Mouse (Mus musculus): Measurements from ENCODE around the gene Cd9.

The Cd9 gene

GRCm38 (mm10) chr6:125436753-125437152 is 57.8 kb downstream of the Cd9 start:
- no peak for TF ChIP-seq GATA4 (IDR thresholded peaks at IDR 0.05; ENCODE audit: insufficient replicate concordance, low read length)

- TF ChIP-seq GATA4 (IDR thresholded peaks at IDR 0.05; ENCODE audit: insufficient replicate concordance, low read length), result no peak
Observed at GRCm38 (mm10) chr6:125434735-125435518, 59.7 kb downstream of the Cd9 start.

DNA sequence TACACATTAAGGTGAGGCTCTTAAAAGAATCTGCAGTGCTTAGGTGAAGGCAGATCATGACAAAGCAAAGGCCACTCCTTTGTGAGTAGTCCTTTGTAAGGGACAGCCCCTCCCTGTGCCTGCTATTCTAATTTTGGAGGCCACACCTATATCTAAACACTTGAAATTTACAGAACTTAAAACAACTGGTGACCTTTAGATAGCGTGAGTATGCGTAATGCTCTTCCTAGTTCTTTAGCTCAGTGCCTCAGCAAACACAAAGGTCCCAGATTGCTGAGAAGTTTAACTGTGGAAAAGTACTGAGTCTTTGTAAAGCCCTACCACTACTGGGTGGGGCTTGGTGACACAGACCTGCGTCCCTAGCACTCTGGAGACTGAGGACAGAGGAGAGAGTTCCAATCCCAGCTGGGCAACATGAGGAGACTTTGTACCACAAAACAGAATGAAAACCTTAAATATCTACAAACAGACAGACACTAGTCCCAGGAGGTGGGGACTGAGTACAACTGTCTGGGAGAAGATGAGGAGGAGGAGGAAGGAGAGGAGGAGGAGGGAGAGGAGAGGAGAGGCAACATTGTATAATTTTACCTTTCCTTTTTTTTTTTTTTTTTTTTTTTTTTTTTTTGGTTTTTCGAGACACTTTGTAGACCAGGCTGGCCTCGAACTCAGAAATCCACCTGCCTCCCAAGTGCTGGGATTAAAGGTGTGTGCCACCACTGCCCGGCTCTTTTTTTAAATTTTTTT is 60.7 kb downstream of the Cd9 start:
- no peak for TF ChIP-seq GATA4 (IDR thresholded peaks at IDR 0.05; ENCODE audit: insufficient replicate concordance, low read length)

DNA sequence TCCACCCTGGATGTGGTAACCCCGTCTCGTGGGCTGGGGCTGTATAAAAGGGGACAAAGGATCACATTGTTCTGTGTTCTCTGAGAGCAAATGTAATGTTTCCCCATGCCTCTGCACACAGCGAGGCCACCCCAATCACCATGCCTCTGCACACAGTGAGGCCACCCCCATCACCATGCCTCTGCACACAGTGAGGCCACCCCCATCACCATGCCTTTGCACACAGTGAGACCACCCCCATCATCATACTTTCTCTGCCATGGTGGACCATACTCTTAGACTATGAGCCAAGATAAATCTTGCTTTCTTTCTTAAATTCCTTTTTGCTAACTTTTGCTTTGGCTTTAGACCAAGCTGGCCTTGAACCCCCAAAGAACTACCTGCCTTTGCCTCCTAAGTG is 61.3 kb downstream of the Cd9 start:
- TF ChIP-seq GATA4 (IDR thresholded peaks at IDR 0.05; ENCODE audit: insufficient replicate concordance, low read length), result no peak

GRCm38 (mm10) chr6:125432522-125432921 is 62.1 kb downstream of the Cd9 start:
- TF ChIP-seq GATA4 (IDR thresholded peaks at IDR 0.05; ENCODE audit: insufficient replicate concordance, low read length), result no peak

- no peak for TF ChIP-seq GATA4 (IDR thresholded peaks at IDR 0.05; ENCODE audit: insufficient replicate concordance, low read length)
Observed at GRCm38 (mm10) chr6:125430982-125431381, 63.6 kb downstream of the Cd9 start.

DNA sequence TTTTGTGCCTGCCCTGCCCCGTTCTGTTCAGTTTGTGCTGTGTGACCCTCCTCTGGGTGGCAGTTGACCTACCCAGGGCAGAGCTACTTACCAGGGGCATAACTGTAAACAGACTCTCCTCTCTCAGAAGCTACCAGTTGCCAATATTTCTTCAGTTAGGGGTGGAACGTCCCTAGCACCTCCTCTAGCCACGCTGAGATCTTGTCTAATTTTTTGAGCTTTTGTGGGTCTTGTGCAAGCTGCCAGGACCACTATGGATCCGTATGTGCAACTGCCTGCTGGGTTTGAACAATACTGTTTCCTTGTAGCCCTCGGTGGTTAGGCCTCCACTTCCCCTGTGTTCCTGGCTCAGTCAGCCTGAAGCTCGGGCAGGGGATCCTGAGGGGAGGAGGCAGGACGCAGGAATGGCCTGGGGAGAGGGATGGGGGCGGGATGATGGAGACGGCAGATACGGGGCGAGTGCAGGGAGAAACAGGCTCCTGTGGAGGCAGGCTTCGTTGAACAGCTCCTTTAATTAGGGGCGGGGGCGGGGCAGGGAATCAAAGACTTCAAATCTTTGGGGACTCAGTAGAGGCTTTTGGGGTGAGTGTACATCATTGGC is 64.1 kb downstream of the Cd9 start:
- TF ChIP-seq GATA4 (IDR thresholded peaks at IDR 0.05; ENCODE audit: insufficient replicate concordance, low read length), result no peak

GRCm38 (mm10) chr6:125429741-125430140 is 64.8 kb downstream of the Cd9 start:
- TF ChIP-seq GATA4 (IDR thresholded peaks at IDR 0.05; ENCODE audit: insufficient replicate concordance, low read length), result no peak

DNA sequence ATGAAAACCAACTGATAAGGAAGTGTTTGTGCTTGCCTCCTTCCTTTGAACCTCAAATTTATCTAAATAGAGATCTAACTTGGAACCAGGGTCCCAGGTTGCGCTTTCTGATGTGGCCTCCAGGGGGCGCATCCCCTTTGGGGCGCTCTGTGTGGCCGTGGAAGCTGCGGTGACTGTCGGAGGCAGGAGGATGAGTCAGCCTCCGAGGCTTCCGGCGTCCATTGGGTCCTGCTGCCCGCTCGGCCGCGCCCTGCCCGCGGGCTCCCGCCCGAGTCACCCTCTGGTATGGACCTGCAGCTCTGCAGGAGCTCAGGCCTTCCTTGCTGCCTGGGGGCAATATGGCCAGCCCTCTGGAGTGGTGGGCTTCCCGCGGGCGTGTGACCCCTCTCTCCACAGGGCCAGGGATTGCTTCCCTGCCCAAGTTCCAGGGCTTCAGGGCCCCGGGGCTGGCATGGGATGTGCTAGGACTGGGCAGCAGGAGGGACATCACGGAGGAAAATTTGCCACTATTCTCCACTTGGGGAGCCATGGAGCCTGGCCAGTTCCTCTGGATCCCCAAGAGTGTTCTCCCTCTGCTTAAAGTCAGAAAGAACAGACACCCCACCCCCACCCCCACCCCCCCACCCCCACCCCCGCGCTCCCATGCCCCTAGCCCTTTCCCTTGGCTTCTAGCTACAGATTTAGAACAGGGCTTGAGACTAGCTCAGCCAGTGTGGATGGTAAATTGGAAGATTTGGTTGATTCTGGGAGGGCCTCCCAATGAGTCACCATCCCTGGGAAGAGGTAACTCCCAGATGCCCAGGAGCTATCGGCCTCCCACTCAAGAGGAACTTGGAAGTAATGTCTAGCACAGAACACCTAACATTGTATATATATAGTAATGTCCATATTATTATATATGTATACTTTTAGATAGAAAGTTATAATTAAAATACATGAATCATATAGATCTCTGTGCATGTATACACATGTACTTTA is 67.9 kb downstream of the Cd9 start:
- TF ChIP-seq GATA4 (IDR thresholded peaks at IDR 0.05; ENCODE audit: insufficient replicate concordance, low read length), result no peak; the same call in 1 of the 2 replicates

DNA sequence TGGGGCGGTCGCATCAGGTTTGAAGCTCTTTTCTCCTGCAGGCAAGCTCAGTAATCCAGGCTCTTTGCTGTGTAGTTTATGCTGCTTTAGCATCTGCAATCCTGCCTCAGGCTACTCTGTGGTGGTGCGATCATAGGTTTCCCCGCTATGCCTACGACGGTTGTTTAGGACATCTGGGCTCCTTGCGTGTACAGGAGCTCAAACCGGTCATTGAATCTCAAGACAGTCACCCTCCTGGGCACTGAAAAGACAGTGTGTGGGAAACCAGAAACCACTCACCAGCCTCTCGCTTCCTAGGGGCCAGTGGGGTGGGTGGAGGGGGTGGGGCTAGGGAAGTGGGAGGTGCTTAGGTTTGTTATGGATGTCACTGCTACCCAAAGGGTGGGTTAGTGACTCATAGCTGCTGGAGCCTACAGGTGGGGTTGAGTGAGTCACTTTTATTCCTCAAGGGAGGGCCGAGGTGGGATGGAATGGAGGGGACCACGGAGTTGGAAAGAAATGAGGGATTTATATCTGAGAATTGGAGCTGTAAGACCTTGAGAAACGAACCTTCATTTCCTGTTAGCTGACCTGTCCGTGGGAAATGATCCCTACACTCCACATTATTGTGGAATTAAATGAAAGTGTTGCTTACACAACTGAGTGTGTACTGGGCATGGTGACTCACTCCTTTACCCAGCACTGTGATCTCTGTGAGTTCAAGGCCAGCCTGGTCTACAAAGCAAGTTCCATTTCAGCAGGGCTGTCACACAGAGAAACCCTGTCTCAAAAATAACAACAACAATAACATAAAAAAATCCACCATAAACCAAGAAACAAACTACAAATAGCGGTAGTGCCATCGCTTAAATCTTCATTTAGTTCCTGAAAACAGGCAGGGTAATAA is 69.1 kb downstream of the Cd9 start:
- no peak for TF ChIP-seq GATA4 (IDR thresholded peaks at IDR 0.05; ENCODE audit: insufficient replicate concordance, low read length)

DNA sequence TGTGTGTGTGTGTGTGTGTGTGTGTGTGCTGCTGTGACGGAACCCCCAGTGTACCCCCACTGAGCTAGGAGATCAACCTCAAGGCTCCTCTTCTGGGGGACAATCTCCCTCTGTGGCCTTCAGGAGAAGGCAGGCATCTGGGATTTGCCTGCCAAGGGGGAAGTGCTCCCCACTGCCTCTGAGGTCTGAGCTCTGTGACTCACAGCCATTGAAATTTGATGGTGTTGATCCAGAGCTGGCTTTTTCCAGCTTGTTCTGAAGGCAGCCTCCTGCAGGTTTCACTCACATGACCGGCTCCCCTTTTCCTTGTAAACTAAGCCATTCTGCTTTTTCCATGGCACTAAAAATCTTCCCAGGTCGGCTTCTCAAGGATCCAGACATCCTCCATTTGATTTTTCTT is 70.4 kb downstream of the Cd9 start:
- TF ChIP-seq GATA4 (IDR thresholded peaks at IDR 0.05; ENCODE audit: insufficient replicate concordance, low read length), result no peak

GRCm38 (mm10) chr6:125423507-125423906 is 71.1 kb downstream of the Cd9 start:
- TF ChIP-seq GATA4 (IDR thresholded peaks at IDR 0.05; ENCODE audit: insufficient replicate concordance, low read length), result no peak

DNA sequence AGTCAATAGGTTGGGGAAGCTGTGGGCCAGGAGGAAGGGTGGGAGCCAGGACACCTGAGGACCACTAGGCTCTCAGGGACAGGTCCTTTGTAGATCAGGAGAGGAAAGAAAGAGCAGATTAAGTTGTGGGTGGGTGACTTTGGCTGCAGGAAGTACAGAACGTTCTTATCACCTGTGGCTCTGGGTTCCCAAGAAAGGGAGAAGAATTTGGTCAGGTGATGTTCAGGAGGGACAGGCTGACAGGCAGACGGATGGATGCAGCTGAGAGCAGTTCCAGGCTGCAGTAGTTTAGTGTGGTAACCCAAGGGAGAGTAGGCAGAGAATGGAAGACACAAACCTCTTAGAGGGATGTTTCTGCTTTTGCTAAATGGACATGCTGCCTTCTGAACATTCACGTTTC is 71.5 kb downstream of the Cd9 start:
- no peak for TF ChIP-seq GATA4 (IDR thresholded peaks at IDR 0.05; ENCODE audit: insufficient replicate concordance, low read length)

All from liver, adult (tissue).